Mouse (Mus musculus) liver, embryonic 15.5 days (tissue): ENCODE measurements around the gene Ermp1. TPM values are rescaled to one million over a fixed set of nuclear protein-coding genes. Genes with fewer than 3 reads are reported as not detected.

ENCODE experiments used
- polyA plus RNA-seq: library from polyadenylated mRNA; unstranded; fragments of >200 nt; fragmentation: Nextera tagmentation; extraction: Ambion mirVana; gene quantifications from 2 replicates; pipeline ENCODE4 v1.2.1, GENCODE M21; 2015

Gene Ermp1
- polyA plus RNA-seq, 1 experiment from 2014 or later, result 10.6 TPM

Other genes with a start within 250 kb of the Ermp1 start
- gene Pdcd1lg2, start 237.5 kb downstream of the Ermp1 start, polyA plus RNA-seq, result not detected in 2 replicates
- gene Ric1, start 126.1 kb downstream of the Ermp1 start, polyA plus RNA-seq, result 2.7 TPM in 2 replicates
- not detected in 2 replicates for gene Mlana, start 49.4 kb upstream of the Ermp1 start, polyA plus RNA-seq
- 1.2 and 1.4 TPM in 2 replicates for gene 9930021J03Rik, start 157.6 kb upstream of the Ermp1 start, polyA plus RNA-seq
- gene Ranbp6, start 164.6 kb upstream of the Ermp1 start, polyA plus RNA-seq, result 4.8 and 5.2 TPM in 2 replicates